Mouse (Mus musculus) kidney, adult 9 months (tissue): ENCODE data around the gene Arid1a.

Experiments used
- DNase-seq: peaks from one replicate; pipeline ENCODE4 v3.0.0; 2022

The Arid1a gene

DNA sequence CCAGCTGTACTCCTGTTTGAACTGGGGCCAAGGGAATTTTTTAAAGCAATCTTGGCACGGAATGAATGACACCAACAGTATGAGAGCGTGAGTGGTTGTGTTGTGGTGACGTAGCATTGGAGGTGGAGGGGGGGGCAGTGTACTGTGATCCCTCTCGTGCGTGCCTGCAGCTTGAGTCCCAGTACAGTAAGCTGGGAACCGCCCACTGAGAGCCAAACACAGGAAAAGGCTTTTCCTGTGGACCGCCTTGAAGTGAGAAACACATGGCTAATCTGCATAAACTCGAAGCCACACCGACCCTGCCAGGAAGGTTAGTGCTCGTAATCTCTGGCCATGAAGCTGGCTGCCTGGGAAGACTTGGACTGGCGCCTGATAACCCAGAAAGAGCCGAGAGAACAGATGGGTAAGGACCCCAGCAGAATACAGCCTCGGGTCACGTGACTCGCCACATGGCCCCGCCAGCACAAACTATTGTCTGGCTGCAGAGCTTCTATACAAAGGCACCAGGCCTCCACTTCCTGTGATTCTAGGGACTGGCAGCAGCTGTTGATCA lies 27.0 kb downstream of the Arid1a start:
- peak; percentile 97 for DNase-seq

DNA sequence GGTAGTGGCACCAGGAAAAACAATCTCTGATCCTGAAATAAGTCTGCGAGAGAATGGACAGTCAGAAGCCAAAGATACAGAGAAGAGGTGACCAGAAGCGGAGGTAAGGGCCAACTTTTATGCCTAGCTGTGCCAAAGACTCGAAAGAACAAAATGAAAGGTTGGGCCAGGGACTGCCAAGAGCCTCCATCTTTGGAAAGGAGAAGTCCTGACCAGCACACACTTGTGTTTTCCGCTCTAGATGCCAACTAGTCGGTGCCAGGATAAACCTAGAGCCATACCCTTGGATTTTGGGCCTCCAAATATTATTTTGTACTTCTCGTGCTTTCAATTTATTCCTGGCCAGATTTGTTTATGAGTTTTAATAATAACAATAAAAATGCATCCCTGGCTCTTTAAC lies 27.6 kb downstream of the Arid1a start:
- DNase-seq: no peak

DNA sequence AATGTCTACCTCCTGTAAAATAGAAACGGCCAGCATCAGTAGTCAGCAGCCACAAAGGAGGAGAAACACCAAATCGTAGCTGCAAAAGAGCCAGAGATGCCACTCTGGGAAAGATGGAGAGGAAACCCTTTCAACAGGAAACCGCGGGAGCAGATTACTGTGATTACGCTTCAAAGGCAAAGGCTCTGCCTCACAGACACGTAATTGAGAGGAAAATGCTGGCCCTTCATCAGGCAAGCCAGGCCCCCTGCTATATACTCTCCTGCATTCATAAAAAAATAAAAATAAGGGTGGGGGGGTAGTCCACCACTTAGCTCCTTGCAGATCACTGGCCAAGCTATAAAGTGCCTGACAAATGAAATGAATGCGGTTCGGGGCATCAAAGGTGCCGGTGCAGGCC lies 28.3 kb downstream of the Arid1a start:
- DNase-seq: no peak

DNA sequence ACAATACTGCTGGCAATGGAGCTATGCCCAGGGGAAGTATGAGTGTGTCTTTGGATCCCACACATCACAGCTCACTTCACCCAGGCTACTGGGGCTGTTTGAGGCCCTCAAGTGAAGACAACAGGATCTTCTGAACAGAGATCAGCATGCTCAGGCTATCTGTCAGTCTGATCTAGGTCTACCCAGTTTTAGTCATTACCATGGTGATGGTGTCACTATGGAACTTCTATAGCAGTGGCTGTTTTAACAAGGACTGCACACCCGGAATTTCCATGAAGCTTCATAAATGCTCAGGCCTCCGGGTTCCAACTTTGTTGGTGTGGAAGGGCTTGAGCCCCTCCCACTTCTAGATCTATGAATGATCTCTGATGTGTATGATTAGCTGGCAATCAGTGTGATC lies 30.9 kb downstream of the Arid1a start:
- DNase-seq: no peak

DNA sequence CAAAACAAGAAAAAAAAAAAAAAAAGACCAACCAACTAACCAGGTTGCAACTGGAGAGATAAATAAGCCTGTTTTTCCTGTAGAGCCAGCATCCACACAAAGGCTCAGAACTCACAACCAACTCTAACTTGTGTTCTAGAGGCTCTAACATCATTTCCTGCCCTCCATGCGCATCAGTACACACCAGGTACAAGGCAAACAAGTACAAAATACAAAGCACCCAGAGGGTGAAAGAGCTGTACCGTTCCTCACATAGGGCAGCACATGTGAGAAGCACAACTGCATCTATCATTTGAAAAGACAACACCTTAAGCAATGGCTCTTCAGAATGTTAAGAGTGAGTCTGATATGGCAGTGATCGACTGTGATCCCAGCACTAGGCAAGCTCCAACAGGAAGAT lies 36.8 kb downstream of the Arid1a start:
- DNase-seq: no peak

DNA sequence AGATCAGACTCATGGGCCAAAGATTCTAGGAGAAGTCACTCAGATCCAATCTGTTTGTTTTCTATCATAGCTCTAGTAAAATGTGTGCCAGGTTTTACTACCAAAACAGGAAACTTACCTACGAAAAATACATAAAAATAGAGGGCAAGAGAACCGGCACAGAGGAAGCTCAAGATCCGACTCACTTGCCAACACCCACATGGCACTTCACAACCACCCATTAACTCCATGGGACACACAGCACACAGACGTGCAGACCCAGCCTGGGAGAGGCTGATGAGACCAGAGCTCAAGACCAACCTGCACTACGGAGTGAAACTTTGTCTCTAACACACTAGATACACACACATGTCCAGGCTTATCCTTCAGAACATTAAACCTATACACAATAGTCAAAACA lies 43.8 kb downstream of the Arid1a start:
- DNase-seq: no peak

DNA sequence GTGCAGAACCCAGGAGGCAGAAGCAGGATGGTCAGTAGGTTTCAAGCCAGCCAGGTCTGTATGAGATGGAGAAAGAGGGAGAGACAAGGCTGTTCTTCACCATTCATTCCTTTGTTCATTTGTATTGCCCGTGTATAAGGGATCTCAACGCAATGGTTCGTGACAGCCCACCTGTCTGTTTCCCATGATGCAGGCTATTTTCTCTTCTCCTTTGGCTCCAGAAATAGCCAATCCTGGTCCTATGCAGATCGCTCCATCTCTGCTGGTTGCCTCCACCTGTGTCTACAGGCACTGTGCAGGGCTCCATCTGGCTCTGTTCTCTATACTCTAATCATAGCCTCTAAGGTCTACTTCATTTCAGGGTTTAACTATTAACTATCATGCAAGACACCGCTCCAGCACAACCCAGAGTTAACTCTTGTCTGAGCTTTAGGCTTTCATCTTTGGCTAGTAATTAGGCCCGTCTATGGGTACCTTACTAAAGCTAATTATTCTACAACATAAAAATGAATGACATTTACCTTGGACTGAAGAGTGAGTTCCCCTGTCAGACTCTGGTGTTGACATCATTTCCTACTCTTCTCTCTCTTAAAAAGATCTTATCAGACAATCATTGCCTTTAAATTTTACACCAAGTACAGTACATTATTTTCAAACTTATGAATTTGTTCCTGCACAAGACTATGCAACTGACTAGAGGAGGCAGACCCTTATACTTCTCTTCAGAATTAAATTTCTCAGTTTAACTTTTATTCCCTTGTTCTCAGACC lies 45.1 kb downstream of the Arid1a start:
- no peak for DNase-seq

DNA sequence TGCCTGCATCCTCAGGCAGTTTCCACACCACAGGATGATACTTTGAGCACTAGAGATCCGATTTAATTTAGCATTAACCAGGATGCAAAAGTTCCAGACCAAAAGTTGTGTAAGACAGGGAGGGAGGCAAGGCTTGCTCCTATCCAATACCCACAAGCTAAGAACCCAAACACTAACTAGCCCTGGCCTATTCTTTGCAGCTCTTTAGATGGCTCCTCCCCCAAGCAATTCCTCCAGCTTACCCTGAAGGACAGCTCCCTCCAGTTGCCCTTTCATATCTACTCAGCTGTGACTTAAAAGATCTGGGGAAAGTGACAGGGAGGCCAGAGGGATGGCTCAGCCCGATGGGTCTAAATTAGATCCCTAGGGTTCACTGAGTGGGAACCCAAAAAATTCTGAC lies 47.2 kb downstream of the Arid1a start:
- DNase-seq: peak; percentile 86

DNA sequence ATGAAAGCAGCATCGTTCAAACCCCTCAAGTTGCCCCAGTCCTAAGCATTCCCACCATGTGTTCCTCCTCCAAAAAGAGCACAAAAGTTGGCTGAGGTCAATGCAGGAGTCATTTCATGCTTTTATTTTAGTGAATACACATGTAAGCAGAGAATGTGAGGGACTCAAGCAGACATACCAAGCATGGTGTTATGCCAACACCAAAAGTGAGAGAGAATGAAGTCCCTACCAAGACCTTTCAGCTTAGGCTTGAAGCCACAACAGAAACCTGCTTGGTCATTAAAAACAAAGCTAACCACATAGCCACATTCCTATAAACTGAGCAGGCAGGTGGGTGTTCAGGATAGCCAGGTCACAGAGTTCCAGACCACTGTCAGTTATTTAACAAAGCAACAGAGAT lies 49.1 kb downstream of the Arid1a start:
- no peak for DNase-seq

DNA sequence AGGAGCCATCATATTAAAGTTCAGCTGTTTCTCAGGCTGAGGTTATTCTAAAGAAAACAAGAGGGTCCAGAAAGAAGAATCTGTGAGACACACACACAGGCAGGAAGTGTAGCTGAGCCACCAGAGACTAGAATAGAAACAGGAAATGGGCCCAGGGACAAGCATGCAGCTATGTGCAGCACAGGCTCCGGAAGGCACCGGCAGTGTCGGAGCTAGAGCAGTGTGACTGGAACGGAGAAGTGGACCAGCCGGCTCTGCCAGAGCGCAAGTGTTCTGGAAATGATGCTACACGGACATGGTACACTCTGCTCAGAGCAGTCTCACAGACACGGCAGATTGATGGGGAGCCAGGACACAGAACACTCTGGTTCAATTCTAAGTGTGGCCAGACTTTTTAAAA lies 49.6 kb downstream of the Arid1a start:
- DNase-seq: peak; percentile 80

DNA sequence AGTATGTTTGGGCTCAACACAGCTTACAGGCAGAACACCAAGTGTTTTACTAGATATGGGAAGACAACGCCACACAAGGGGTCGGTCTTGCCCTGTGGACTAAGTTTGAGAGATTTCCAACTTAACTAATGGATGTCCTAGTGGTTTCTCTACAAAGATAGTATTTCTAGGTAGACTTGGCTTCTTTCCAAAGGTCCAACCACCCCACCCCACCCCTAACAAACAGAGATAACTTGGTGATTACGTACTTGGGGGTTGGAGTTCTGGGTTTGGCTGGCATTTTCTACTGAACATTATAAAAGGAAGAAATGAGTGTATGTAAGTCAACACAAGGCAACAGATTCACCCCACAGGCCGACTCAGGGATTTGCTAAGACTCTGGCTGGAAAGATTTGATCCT lies 51.5 kb downstream of the Arid1a start:
- no peak for DNase-seq

DNA sequence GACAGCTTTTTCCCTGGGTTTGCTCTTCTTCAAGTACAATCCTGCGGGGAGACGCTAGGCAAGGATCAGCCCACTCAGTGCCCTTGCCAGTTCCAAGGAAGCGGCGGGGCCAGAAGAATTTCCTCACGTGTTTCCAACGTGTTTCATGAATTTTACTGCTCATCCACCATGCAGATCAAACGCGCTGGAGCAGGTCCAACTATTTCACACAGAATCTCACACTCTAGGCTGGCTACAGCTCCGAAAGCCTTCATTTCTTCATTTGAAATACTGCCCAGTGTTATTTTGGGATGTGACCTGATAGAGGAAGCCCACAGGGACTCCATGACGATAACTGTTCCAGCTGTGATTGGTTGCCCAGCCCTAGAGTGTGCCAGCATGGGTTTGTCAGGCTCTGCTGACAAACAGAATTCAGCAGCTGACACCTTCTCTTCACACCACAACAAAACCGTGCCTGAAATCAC lies 55.6 kb downstream of the Arid1a start:
- peak; percentile 62 for DNase-seq

DNA sequence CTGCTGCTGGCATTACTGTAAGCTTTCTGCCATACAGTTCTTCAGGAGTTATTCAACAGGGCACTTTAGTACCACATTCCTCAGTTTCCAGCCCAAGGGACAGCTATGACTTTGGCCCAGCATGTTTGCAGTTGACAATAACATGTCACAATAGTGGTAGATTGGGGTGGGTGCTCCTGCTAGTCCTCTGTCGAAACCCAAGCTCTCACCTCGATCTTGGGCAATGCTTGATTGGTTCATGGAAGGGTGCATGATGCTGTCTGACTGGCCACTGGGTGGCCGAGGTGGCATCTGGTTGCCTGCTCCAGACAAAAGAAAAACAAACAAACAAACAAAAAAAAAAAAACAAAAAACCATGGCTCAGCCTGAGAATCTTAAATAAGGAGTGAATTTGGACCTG lies 61.2 kb downstream of the Arid1a start:
- no peak for DNase-seq

DNA sequence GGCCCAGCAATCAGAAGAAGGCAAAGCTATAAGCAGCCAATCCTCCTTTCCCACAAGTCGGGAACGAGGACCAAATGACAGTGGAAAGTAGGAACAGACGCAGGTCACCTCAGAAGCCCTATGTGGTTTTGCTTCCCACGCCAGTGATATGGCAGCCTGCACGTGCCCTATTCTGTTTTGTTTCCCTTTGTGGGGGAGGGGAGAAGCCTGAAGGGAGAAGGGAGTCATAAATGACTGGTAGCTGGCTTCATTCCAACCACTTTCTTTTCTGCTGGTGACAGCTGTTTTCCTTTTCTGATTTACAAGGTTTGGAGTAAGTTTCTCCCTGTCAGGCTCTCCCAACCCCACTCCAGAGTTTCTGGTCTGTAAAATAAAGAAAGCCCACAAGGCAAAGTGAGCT lies 66.3 kb downstream of the Arid1a start:
- peak; percentile 70 for DNase-seq

DNA sequence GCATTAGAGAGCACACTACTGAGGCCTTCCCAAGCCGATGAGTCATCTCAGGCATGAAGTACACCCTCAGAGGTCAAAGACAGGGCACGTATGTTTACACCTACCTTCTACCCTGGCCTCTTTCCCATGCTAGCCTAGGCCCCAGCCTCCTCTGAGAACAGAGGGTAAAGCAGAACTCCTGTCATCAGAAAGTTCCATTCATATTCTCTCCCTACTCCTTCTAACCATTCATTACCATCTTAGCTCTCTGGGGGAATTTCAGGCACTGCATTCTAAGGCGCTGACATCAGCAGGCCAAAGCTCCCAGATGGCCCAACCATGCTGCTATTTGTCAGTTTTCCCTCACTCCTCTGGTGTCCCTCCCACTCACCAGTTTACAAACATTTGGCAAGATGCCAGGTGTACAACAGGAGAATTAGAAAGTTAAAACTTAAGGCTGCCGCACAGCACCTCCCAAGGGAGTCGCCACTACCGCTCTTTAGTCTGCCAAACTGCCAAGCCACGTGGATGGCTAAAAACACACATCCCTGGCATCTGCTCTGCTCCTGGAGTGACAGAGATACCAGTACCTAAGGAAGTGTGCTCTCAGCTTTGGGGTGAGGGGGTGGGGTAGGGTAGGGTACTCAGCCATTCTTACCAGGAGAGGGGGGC lies 68.0 kb downstream of the Arid1a start:
- peak; percentile 45 for DNase-seq

DNA sequence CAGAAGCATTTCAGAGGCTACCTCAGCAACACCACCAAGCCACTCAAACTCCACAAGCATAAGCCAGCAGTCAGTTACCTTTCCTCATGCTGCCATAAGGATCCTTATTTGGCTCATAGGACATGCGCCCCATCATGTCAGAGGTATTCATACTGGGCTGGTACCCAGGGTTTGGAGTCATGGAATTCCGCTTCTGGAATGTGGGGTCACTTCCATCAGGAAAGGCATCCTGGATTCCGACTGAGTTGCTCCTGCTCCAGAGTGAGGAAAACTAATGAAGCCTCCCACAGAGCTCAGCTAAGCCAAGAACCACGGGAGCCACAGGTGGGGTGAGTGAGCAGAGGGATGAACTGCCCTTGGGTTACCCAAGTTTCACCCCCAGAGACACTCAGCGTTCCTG lies 69.4 kb downstream of the Arid1a start:
- no peak for DNase-seq

DNA sequence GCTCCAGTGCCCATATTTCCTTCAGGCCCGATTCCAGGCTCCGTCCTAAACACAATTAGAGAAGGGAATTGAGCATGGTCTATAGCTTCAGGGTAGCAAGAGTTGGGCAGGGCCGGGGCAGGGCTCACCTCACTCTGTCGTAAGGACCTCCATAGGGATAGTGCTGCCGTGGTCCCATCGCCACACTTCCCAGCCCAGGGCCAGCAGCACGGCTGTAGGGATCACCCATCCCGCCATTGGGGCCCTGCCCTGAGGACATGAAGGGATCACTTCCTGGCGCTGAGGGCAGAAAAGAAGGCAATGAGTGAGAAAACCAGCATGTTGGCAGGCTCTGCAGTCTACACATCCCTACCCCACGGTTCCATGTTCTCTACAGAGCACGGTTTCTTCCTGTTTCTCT lies 70.1 kb downstream of the Arid1a start:
- DNase-seq: no peak

DNA sequence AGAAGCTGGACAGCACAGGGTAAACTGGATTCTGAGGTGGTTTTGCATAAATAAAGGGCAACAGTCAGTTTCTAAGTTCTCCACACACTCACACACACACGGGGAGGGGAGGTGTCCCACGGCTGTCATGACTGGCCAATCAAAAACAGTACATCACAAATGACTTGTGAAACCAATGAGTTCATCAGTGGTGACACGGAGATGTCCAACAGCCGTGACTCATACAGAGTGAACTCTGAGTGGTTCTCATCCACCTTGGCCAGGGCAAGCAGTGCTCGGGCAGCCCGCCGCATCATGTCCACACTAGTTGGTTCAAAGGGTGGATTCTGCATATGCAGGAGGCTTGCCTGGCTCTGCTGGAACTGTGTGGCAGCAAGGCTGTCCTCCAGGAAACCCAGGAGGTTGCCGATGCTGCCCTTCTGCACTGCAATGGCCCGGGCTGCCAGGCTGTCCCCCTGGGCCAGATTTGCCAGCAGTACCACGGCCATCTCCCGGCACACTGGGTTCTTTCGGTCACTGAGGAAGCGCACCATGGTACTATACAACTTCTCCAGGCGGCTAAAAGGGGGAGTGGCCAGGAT lies 76.3 kb downstream of the Arid1a start:
- no peak for DNase-seq

DNA sequence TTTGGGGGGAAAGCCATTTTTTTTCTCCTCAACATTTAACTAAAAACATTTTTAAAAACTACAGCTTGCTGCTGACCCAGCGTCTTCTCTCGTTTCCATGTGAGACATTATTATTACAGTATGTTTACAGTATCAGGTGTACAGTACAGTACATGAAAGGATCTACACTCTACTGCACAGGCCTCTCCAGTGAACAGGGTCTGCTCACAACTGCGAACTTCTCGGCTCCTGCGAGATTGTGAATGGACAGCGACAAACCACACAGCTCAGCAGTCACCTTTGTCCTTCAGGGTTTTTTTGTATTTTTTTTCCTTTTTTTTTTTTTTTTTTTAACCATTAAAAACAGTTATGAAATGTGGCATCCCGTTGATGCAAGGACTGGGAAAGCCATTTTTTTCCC lies 76.9 kb downstream of the Arid1a start:
- no peak for DNase-seq

DNA sequence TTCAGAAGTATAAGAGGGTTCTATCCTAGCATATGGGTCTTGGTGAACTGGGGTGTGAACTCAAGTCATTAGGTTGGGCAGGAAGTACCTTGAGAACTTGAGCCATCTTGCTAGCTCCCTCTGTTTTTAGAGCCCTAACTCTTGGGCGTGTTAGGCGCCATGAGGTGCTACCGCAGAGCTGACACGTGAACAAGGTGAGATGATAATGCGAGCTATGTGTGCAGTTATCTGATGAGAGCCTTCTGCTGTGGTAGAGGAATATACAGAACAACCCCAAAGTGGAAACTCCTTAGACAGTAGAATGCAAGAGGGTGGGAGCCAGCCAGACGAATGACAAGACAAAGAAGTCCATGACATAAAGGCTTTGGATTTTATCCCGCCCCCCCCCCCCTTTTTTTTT lies 79.3 kb downstream of the Arid1a start:
- DNase-seq: no peak

DNA sequence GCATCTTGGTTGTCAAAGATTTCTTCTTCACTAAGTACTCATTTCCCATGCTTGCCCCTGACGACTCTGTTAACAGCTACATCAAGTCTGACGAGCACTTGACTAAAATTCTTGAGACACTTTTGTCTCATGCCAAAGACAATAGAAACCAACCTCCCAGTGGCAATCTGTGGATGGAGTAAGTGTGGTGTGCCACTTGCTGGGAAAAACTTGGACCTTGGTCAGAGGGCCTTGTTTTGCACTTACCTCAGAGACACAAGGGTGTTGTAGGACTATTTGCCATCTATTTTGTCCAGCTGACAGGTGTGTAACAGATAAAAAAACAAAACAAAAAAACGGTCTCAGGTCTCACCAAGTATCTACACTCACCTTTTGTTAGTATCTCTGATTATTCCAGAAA lies 80.4 kb downstream of the Arid1a start:
- peak; percentile 30 for DNase-seq

DNA sequence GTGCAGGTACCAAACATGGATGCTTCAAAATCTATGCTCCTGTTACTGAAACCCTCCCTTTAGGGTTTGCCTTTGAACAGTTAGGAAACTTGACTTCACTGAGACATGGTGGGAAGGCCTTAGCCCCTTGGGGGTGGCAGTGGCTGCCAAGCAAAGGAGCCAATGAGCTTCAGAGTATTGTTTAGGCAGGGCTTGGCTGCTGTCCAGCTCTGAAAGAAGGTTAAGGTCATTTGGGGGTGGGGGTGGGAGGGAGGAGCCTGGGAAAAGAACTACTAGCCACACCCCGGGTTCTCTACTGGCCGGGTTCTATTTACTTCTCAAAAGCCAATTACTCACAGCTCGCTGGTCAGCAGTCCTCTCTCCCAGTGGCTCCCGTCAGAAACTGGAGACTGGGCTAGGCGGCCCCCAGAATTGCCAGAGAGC lies 81.0 kb downstream of the Arid1a start:
- DNase-seq: peak; percentile 78

DNA sequence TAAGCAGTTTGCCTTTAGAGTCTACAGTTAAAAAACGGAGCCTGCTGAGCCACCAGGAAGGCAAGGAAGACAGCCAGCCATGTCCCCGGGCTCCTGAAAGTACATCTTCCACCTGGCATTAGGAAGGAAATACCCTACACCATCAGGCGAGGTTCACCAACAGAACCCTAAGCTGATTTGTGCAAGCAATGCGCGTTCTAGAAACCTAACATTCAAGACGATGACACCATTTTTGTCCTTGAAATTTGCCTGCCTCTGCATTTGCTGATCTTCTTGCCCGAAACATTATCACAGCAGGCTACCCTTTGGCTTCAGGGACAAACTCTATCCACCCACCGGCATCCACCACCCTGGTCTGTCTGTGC lies 82.3 kb downstream of the Arid1a start:
- no peak for DNase-seq

DNA sequence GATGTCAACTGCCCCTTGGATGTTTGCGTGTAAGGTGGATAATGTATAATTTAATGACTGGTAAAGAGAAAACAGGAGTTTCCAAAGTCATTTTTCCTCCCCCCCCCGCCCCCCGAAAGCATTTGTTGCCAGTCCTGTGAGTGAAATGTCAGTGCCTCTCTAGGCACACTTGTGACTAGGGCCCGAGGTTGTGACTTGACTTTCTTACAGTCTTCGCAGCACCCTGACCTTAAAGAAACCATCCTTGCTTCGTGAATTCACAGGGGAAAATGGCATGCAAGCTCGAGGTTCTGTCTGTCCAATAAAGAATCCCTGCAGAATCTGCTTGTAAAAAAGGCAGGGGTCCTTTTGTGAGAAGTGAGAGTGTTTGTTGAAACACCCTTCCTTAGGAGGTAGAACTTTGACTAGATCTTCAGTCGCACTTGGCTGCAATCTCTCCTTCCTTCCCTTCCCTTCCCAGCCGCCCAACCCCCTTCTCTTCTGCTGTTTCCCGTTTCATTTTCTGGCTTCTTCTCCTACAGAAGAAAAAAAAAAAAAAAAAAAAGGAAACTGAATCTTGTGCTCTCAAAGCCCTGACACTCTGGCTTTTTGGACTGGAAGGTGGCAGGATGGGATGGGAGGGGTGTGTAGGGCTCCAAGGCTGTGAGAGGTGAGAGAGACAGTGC lies 82.8 kb downstream of the Arid1a start:
- peak; percentile 61 for DNase-seq
